Mouse (Mus musculus): Measurements from ENCODE around the gene D930048N14Rik.

- TF ChIP-seq POLR2A (IDR thresholded peaks at IDR 0.05; ENCODE audit: control insufficient read depth, low read depth, low read length), result no peak
- TF ChIP-seq CTCF (IDR thresholded peaks at IDR 0.05; ENCODE audit: control insufficient read depth, insufficient read depth, insufficient replicate concordance, low read depth, low read length), result no peak
These were observed 27.7 kb upstream of the D930048N14Rik start for GRCm38 (mm10) chr11:51622971-51623491.
